Mouse (Mus musculus): Measurements from ENCODE around the gene Ndufb7.

DNA sequence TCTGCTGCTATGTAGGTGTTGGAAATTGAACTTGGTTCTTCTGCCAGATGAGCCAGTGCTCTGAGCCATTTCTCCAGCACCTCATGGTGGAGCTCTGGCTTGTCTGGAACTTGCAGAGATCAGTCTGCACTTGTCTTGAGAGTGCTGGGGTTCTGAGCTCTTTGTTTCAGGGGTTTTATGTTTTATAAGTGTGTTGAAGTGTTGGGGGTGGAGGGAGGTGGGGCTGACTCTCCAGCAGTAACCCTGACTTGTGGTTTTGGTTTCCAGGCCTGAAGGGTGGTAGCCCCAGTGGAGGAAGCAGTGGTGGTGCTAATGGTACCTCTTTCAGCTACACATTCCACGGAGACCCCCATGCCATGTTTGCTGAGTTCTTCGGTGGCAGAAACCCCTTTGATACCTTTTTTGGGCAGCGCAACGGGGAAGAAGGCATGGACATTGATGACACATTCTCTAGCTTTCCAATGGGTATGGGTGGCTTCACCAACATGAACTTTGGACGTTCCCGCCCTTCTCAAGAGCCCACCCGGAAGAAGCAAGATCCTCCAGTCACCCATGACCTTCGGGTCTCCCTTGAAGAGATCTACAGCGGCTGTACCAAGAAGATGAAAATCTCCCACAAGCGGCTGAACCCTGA, 43.2 kb downstream of the Ndufb7 start:
- no peak for TF ChIP-seq GATA1 (IDR thresholded peaks at IDR 0.05; ENCODE audit: borderline replicate concordance, low read length)
- TF ChIP-seq FLI1 (IDR thresholded peaks at IDR 0.05; ENCODE audit: low read length) = no peak
